Mouse (Mus musculus): ENCODE results near the gene Adcyap1r1. TPM values are rescaled to one million over a fixed set of nuclear protein-coding genes. Genes with fewer than 3 reads are reported as not detected.

Gene Adcyap1r1
- total RNA-seq, 1 experiment, result 2.0 TPM

DNA sequence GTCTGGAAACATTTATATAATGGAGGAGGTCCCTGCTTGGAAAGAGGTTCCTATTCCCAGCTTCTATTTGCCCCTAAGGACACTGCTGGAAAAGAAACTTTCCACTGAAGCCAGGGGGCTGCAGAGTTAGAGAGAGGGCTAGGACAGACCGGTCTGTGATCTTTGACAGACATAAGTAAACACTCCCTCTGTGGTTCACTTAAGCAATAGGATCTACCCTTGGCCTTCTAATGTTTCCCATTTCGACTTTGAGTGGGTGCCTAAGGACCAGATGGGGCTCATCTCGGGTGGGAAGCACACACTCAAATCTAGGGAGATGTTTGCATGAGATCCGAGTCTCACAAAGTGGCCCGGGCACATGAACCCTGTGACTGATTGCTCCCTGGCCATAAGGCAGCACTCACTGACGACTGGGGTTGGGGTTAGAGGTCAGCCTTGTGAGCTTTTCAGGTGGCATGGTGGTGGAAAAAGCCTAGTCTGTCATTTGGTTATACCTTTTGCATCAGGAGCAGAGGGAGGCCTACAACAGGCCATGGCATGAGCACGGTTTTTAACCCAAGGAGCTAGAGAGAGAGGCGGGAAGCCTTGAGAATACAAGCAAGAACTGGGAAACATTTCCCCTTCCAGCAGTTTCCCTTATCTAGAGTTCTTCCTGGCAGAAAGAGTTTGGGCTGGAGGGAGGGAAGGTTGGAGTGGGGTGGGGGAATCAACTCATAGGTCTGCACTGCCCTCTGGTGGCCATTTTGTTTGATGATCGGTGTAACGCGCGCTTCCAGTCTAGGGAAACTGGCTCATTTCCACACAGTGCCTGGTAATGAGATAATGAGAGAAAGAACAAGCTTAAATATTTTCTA lies 59.7 kb downstream of the Adcyap1r1 start:
- no peak for DNase-seq (ENCODE audit: low read depth, low spot score)
- no peaks in the 10 kb centered on the region for H3K36me3 ChIP-seq (ENCODE audit: control insufficient read depth, insufficient read depth, low read length, poor library complexity, severe bottlenecking)
- H3K9ac ChIP-seq (ENCODE audit: insufficient read depth, low read depth, low read length, poor library complexity, severe bottlenecking), result no peak overlapping the region
- H3K4me1 ChIP-seq (ENCODE audit: control insufficient read depth in 2 of 2, insufficient read depth in 2 of 2, low read length in 2 of 2, poor library complexity in 1 of 2), result no peaks in the 10 kb centered on the region
- H3K27ac ChIP-seq (ENCODE audit: insufficient read depth, low read depth, low read length, poor library complexity, severe bottlenecking), result no peak overlapping the region
- in situ Hi-C loops (cut with MboI; ENCODE audit: low sequenced_read_pairs in 2 of 2, unreplicated experiment in 2 of 2), result loop anchor here (5.0 to 25.0 kb wide), 3 partner anchors 117 to 274 kb away; no protein-coding TSS in a partner anchor
- no peaks in the 10 kb centered on the region for H3K9me3 ChIP-seq (ENCODE audit: control insufficient read depth, insufficient read depth, low read depth, low read length)
- peak; percentile 39; the same call in 1 of the 2 replicates for TF ChIP-seq ZC3H11A (IDR thresholded peaks at IDR 0.05; ENCODE audit: borderline replicate concordance, low read depth, low read length)
- TF ChIP-seq MAFK (IDR thresholded peaks at IDR 0.05; ENCODE audit: insufficient read depth, low read depth, low read length), result no peak
- TF ChIP-seq HCFC1 (IDR thresholded peaks at IDR 0.05; ENCODE audit: borderline replicate concordance, insufficient read depth, low read length), result no peak
- TF ChIP-seq ZNF384 (IDR thresholded peaks at IDR 0.05; ENCODE audit: low read depth, low read length), result no peak
- no peak for TF ChIP-seq CHD2 (IDR thresholded peaks at IDR 0.05; ENCODE audit: low read depth, low read length)
- H3K4me3 ChIP-seq (ENCODE audit: insufficient read depth in 1 of 2, low read depth in 1 of 2, low read length in 2 of 2, poor library complexity in 1 of 2, severe bottlenecking in 1 of 2), result no peak overlapping the region

DNA sequence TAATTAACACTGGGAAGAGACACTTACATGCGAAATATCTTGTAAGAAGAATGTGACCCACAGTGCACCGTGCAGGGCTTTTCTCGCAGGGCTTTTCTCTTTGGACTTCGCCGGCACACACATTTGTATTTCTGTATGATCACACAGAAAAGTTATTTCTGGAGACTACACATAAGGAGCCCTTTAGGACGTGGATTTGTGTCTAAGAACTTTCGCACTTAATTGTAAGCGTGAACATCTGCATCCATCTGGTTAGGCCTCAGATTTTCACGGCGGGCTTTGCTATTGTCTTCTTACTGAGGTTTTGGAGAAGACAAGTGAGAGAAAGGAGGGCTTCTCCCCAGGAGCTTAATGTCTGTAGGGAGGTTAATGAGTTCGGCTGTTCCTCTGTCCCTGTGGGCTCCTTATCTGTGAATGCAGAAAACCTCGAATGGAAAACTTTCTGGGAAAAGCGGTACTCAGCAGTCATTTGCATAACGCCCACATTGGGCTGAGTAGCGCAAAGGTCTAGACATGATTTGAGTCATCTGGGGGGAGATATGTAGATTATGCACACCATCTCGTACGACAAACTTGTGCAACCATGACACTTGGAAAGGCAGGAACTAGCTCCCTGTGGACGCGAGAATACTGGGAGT lies 60.4 kb downstream of the Adcyap1r1 start:
- no peak overlapping the region for H3K4me3 ChIP-seq (ENCODE audit: insufficient read depth in 1 of 2, low read depth in 1 of 2, low read length in 2 of 2, poor library complexity in 1 of 2, severe bottlenecking in 1 of 2)
- H3K36me3 ChIP-seq (ENCODE audit: control insufficient read depth, insufficient read depth, low read length, poor library complexity, severe bottlenecking), result no peaks in the 10 kb centered on the region
- no peaks in the 10 kb centered on the region for H3K4me1 ChIP-seq (ENCODE audit: control insufficient read depth in 2 of 2, insufficient read depth in 2 of 2, low read length in 2 of 2, poor library complexity in 1 of 2)
- in situ Hi-C loops (cut with MboI; ENCODE audit: low sequenced_read_pairs in 2 of 2, unreplicated experiment in 2 of 2), result loop anchor here (5.0 to 25.0 kb wide), 3 partner anchors 117 to 275 kb away; no protein-coding TSS in a partner anchor
- no peaks in the 10 kb centered on the region for H3K9me3 ChIP-seq (ENCODE audit: control insufficient read depth, insufficient read depth, low read depth, low read length)
- no peak for TF ChIP-seq MAFK (IDR thresholded peaks at IDR 0.05; ENCODE audit: insufficient read depth, low read depth, low read length)
- TF ChIP-seq ZC3H11A (IDR thresholded peaks at IDR 0.05; ENCODE audit: borderline replicate concordance, low read depth, low read length), result no peak
- TF ChIP-seq HCFC1 (IDR thresholded peaks at IDR 0.05; ENCODE audit: borderline replicate concordance, insufficient read depth, low read length), result no peak
- no peak for TF ChIP-seq CHD2 (IDR thresholded peaks at IDR 0.05; ENCODE audit: low read depth, low read length)
- no peak for TF ChIP-seq ZNF384 (IDR thresholded peaks at IDR 0.05; ENCODE audit: low read depth, low read length)
- no peak overlapping the region for H3K9ac ChIP-seq (ENCODE audit: insufficient read depth, low read depth, low read length, poor library complexity, severe bottlenecking)
- no peak overlapping the region for H3K27ac ChIP-seq (ENCODE audit: insufficient read depth, low read depth, low read length, poor library complexity, severe bottlenecking)
- DNase-seq (ENCODE audit: low read depth, low spot score), result no peak

DNA sequence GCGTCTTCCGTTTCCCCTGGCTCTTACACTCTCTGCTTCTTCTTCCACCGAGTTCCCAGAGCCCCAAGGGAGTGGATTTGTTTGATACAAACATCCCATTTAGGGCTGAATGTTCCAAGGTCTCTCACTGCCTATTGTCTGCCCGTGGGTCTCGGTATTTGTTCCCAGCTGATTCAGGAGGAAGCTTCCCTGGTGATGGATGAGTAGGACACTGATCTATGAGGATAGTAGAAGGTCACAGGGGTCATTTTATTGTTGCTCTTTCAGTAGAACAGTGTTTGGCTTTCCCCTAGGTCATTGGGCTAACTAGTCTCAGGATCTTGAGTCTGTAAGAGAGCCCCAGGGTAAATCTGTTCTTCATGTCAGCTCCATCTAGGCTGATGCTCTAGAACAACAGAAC lies 61.7 kb downstream of the Adcyap1r1 start:
- H3K4me3 ChIP-seq (ENCODE audit: insufficient read depth in 1 of 2, low read depth in 1 of 2, low read length in 2 of 2, poor library complexity in 1 of 2, severe bottlenecking in 1 of 2), result no peak overlapping the region
- in situ Hi-C loops (cut with MboI; ENCODE audit: low sequenced_read_pairs in 2 of 2, unreplicated experiment in 2 of 2), result loop anchor here (5.0 to 25.0 kb wide), 3 partner anchors 119 to 276 kb away; no protein-coding TSS in a partner anchor
- H3K36me3 ChIP-seq (ENCODE audit: control insufficient read depth, insufficient read depth, low read length, poor library complexity, severe bottlenecking), result no peaks in the 10 kb centered on the region
- DNase-seq (ENCODE audit: low read depth, low spot score), result no peak
- H3K4me1 ChIP-seq (ENCODE audit: control insufficient read depth in 2 of 2, insufficient read depth in 2 of 2, low read length in 2 of 2, poor library complexity in 1 of 2), result no peaks in the 10 kb centered on the region
- no peaks in the 10 kb centered on the region for H3K9me3 ChIP-seq (ENCODE audit: control insufficient read depth, insufficient read depth, low read depth, low read length)
- H3K9ac ChIP-seq (ENCODE audit: insufficient read depth, low read depth, low read length, poor library complexity, severe bottlenecking), result no peak overlapping the region
- TF ChIP-seq CHD2 (IDR thresholded peaks at IDR 0.05; ENCODE audit: low read depth, low read length), result no peak
- no peak for TF ChIP-seq ZNF384 (IDR thresholded peaks at IDR 0.05; ENCODE audit: low read depth, low read length)
- no peak for TF ChIP-seq HCFC1 (IDR thresholded peaks at IDR 0.05; ENCODE audit: borderline replicate concordance, insufficient read depth, low read length)
- no peak overlapping the region for H3K27ac ChIP-seq (ENCODE audit: insufficient read depth, low read depth, low read length, poor library complexity, severe bottlenecking)

DNA sequence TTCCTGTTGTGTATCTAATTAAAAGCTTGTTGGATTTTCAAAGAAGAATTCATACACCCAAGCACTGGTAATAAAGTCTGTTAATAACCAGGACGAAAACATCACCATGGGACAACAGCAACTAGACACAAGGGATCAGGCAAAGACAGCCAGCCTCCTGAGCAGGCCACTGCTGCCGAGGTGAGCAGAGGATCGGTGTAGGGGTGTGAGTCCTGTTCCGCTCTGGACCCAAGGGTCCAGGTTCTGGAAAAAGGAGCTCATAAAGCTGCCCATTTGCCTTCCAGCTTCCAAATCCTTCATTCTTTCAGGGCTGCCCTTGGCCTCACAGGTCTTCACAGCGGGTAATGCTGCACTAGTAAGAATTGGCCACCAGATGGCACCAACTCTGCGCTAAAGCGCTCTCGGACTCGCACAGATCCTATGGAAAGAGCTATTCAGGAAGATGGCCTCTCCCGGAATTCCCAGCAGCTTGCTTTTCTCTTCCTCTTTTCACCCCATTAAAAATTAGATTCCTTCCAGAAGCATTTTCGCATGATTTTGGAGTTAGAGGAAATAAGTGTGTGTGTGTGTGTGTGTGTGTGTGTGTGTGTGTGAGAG lies 67.9 kb downstream of the Adcyap1r1 start:
- in situ Hi-C loops (cut with MboI; ENCODE audit: low sequenced_read_pairs in 2 of 2, unreplicated experiment in 2 of 2), result loop anchor here (5.0 to 25.0 kb wide), 3 partner anchors 125 to 433 kb away; no protein-coding TSS in a partner anchor
- H3K9ac ChIP-seq (ENCODE audit: insufficient read depth, low read depth, low read length, poor library complexity, severe bottlenecking), result no peak overlapping the region

More for the DNA sequence above, 67.9 kb downstream of the Adcyap1r1 start:
- H3K4me3 ChIP-seq (ENCODE audit: insufficient read depth in 1 of 2, low read depth in 1 of 2, low read length in 2 of 2, poor library complexity in 1 of 2, severe bottlenecking in 1 of 2), result no peak overlapping the region
- H3K9me3 ChIP-seq (ENCODE audit: control insufficient read depth, insufficient read depth, low read depth, low read length), result no peaks in the 10 kb centered on the region
- TF ChIP-seq HCFC1 (IDR thresholded peaks at IDR 0.05; ENCODE audit: borderline replicate concordance, insufficient read depth, low read length) (no peak), ZC3H11A (IDR thresholded peaks at IDR 0.05; ENCODE audit: borderline replicate concordance, low read depth, low read length) (peak; percentile 78)
- peak; percentile 76 for DNase-seq (ENCODE audit: low read depth, low spot score)
- H3K27ac ChIP-seq (ENCODE audit: insufficient read depth, low read depth, low read length, poor library complexity, severe bottlenecking), result no peak overlapping the region
- H3K36me3 ChIP-seq (ENCODE audit: control insufficient read depth, insufficient read depth, low read length, poor library complexity, severe bottlenecking), result no peaks in the 10 kb centered on the region
- no peaks in the 10 kb centered on the region for H3K4me1 ChIP-seq (ENCODE audit: control insufficient read depth in 2 of 2, insufficient read depth in 2 of 2, low read length in 2 of 2, poor library complexity in 1 of 2)

All from ES-E14 (cell line).